Mouse (Mus musculus) mature B cell (primary cell): Measurements from ENCODE around the gene Plppr1.
"Not testable (repeated sequence)": the region's sequence is repeated elsewhere in the genome, so short reads cannot be mapped to it uniquely, and the experiment has no call there.

Experiments
- in situ Hi-C: fragments of 300-500 bp; cut with MboI; formaldehyde crosslinking; loops from 2 replicates; pipeline ENCODE4 v1.14.3; 2019

The Plppr1 gene

GRCm38 (mm10) chr4:49233032-49233406 lies 173.9 kb downstream of the Plppr1 start:
- in situ Hi-C loops = no loop called here

DNA sequence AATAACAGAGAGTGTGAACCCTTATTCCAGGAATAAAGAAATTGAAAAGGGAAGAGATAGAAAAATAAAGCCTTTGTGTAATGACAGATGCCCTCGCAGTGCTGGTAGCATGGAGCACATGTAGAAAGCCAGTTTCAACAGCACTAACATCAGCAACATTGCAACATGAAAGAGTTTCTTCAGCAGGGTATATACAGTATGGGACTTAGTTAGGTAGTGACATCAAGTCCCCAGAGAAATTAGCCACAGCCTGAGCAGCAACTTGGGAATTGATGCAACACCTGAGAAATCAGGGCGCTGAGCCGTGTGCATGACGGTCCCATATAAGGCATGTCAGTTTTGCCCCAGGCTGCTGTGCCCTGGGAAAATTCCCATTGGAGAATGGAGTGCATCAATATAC lies 179.0 kb downstream of the Plppr1 start:
- in situ Hi-C loops = no loop called here

- in situ Hi-C loops = no loop called here
Observed at GRCm38 (mm10) chr4:49239451-49239850, 180.4 kb downstream of the Plppr1 start.

- in situ Hi-C loops = no loop called here
Observed at GRCm38 (mm10) chr4:49244791-49245190, 185.7 kb downstream of the Plppr1 start.

GRCm38 (mm10) chr4:49245274-49245673 lies 186.2 kb downstream of the Plppr1 start:
- in situ Hi-C loops = no loop called here

DNA sequence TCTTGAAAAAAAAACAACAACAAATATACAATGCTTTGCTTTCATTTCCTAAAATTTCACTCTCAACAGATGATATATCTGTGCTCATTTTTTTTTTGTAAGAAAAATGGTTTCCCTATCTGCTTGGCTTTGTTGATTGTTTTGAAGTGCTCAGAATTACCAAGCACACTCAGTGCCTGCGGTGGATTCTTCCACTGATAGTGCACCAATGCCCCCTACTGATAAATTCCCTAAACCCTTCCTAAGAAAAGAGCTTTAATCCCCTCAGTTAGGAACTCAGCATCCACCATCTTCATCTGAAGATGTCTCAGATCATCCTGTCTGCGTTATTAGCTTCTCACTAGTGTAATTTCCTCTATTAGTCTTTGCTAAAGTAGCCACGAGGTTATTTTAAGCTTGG lies 192.2 kb downstream of the Plppr1 start:
- in situ Hi-C loops = no loop called here

- in situ Hi-C loops = no loop called here
Observed at GRCm38 (mm10) chr4:49252169-49252568, 193.1 kb downstream of the Plppr1 start.

- in situ Hi-C loops = no loop called here
Observed at GRCm38 (mm10) chr4:49278515-49278914, 219.4 kb downstream of the Plppr1 start.

- in situ Hi-C loops = no loop called here
Observed at GRCm38 (mm10) chr4:49284692-49285291, 225.7 kb downstream of the Plppr1 start.

- in situ Hi-C loops = no loop called here
Observed at GRCm38 (mm10) chr4:49285340-49286196, 226.5 kb downstream of the Plppr1 start.

GRCm38 (mm10) chr4:49286197-49286492 lies 227.1 kb downstream of the Plppr1 start:
- in situ Hi-C loops = no loop called here

DNA sequence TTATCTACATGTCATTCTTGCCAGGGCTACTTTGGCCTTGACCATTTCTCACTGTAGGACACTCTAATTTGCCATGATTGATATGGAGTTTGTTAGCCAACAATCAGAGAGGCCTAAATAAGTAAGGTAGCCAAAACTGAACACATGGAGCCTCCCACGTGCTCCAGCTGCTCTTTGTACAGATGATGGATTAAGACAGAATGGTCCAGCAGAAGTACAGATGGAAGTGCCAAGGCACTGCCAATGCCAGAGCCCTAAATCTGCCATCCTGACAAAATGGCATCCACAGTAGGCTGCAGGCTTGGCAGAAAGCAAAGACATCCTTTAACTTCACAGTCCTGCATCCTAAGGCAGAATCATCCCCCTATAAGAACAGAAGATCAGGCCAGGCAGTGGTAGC lies 237.4 kb downstream of the Plppr1 start:
- in situ Hi-C loops = no loop called here

GRCm38 (mm10) chr4:49299576-49299975 lies 240.5 kb downstream of the Plppr1 start:
- in situ Hi-C loops = no loop called here

GRCm38 (mm10) chr4:49321903-49322635 lies 263.0 kb downstream of the Plppr1 start:
- in situ Hi-C loops = loop anchor here (25.0 kb wide), 1 partner anchor 560 kb away; no protein-coding TSS in a partner anchor

- in situ Hi-C loops = not testable (repeated sequence)
Observed at GRCm38 (mm10) chr4:49337949-49338348, 278.9 kb downstream of the Plppr1 start.

- in situ Hi-C loops = not testable (repeated sequence)
Observed at GRCm38 (mm10) chr4:49340091-49340490, 281.0 kb downstream of the Plppr1 start.

DNA sequence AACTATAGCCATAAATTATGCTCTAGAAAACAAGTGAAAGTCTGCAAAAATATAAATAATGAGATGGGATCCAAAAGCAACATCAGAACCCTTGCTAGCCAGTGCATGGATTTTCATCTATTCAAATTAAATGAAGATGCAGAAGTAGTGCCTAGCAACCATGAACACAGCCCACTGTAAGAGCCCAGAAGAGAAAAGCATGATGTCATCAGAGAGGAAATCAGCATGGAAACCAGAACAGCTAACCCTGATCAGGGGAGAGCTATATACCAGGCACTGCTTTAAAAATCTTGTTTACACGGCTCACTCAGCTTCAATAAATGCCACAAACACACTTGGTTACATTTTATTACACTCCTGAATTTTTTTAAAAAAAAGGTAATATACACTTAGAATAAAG lies 288.9 kb downstream of the Plppr1 start:
- in situ Hi-C loops = not testable (repeated sequence)

DNA sequence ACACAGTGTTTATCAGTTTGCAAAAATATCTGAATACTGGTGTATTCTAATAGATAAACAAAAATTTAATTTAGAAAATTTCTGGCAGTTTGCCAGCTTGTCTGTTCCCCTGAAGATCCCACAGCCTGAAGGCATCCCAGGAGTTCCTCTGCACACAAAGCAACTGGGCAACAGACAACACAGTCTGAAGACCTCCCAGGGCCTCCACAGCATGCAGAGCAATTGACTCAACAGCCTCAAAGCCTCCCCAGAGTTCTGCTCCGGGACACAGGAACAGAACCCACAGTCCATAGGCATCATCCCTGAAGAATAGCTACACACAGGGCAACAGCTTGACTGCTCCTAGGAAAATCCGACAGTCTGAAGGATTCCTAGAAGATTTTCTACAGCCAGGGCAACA lies 289.6 kb downstream of the Plppr1 start:
- in situ Hi-C loops = no loop called here

DNA sequence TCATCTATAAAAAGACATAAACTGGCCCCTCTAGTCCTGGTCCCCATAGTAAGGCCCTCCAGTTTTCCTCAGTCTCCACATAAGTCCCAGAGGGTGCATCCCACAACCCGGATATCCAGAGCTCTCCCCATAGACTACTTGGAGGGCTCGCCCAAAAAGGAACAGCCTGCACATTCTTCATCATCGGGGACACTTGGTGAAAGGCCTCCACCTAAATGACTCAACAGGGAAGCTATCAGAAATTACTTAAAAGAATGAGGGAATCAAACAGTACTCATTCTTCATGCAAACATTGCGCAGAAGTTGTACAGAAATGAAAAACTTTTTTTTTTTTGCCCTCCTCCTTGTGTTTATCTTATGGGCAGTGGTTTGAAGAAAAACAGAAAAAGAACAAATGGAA lies 291.4 kb downstream of the Plppr1 start:
- in situ Hi-C loops = no loop called here

GRCm38 (mm10) chr4:49357097-49357496 lies 298.0 kb downstream of the Plppr1 start:
- in situ Hi-C loops = no loop called here

- in situ Hi-C loops = not testable (repeated sequence)
Observed at GRCm38 (mm10) chr4:49368046-49368445, 309.0 kb downstream of the Plppr1 start.

- in situ Hi-C loops = not testable (repeated sequence)
Observed at GRCm38 (mm10) chr4:49383576-49384318, 324.7 kb downstream of the Plppr1 start.
